Mouse (Mus musculus): Measurements from ENCODE around the gene 4930555G01Rik.
"Not testable (repeated sequence)": the region's sequence is repeated elsewhere in the genome, so short reads cannot be mapped to it uniquely, and the experiment has no call there.

- TF ChIP-seq POLR2A (IDR thresholded peaks at IDR 0.05; ENCODE audit: control insufficient read depth, low read depth, low read length); CTCF (IDR thresholded peaks at IDR 0.05; ENCODE audit: control insufficient read depth, insufficient read depth, insufficient replicate concordance, low read depth, low read length): not testable (repeated sequence)
These were observed at the start of gene 4930555G01Rik for GRCm38 (mm10) chr14:5050329-5050728.
